Mouse (Mus musculus) ES-E14 (cell line): ENCODE data around the gene Anapc15-ps. TPM values are rescaled to one million over a fixed set of nuclear protein-coding genes. Genes with fewer than 3 reads are reported as not detected.
A peak's percentile ranks its signal among the peaks of the same experiment; 100 is the strongest.

Source experiments
- DNase-seq: peaks from one replicate; pipeline ENCODE4 v3.0.0-alpha.2; 2013; ENCODE audit warnings: low read depth, low spot score
- H3K27ac ChIP-seq: 2 replicates; pipeline ENCODE4 v1.5.1; 2012; ENCODE audit warnings: low read depth, mild to moderate bottlenecking, low read length, moderate library complexity, mixed read lengths; ENCODE audit not compliant: poor library complexity, insufficient read depth, severe bottlenecking
- H3K36me3 ChIP-seq: 2 replicates; pipeline ENCODE4 v1.6.1; 2012; ENCODE audit warnings: mild to moderate bottlenecking, low read length, moderate library complexity, mixed read lengths; ENCODE audit not compliant: control insufficient read depth, poor library complexity, insufficient read depth, severe bottlenecking
- H3K4me1 ChIP-seq, 2 experiments: fragments of 150-350 bp in 1 of 2; sonication (generic) in 1 of 2; 2 replicates each; pipeline ENCODE4 v1.6.1; 2012; ENCODE audit warnings: low read length in 2 of 2, mild to moderate bottlenecking in 1 of 2, mixed read lengths in 1 of 2; ENCODE audit not compliant: control insufficient read depth in 2 of 2, insufficient read depth in 2 of 2, poor library complexity in 1 of 2
- H3K4me3 ChIP-seq, 2 experiments: fragments of 150-350 bp in 1 of 2; sonication (generic) in 1 of 2; 2 replicates each; pipeline ENCODE4 v1.5.1; 2012; ENCODE audit warnings: low read length in 2 of 2, low read depth in 1 of 2, mild to moderate bottlenecking in 1 of 2, mixed read lengths in 1 of 2; ENCODE audit not compliant: insufficient read depth in 1 of 2, poor library complexity in 1 of 2, severe bottlenecking in 1 of 2
- H3K9ac ChIP-seq: 2 replicates; pipeline ENCODE4 v1.6.1; 2012; ENCODE audit warnings: low read depth, mild to moderate bottlenecking, low read length, mixed read lengths; ENCODE audit not compliant: poor library complexity, insufficient read depth, severe bottlenecking
- H3K9me3 ChIP-seq: fragments of 150-350 bp; sonication (generic); 2 replicates; pipeline ENCODE4 v1.6.1; 2012; ENCODE audit warnings: low read depth, mild to moderate bottlenecking, low read length; ENCODE audit not compliant: control insufficient read depth, insufficient read depth
- CHD2 ChIP-seq: IDR thresholded peaks from 2 replicates; pipeline ENCODE4 v1.6.1; 2014; ENCODE audit warnings: mild to moderate bottlenecking, low read depth, low read length, inconsistent platforms
- HCFC1 ChIP-seq: IDR thresholded peaks from 2 replicates; pipeline ENCODE4 v1.6.1; 2012; ENCODE audit warnings: low read length, inconsistent platforms, borderline replicate concordance; ENCODE audit not compliant: insufficient read depth
- MAFK ChIP-seq: IDR thresholded peaks from 2 replicates; pipeline ENCODE4 v1.6.1; 2014; ENCODE audit warnings: mild to moderate bottlenecking, low read depth, low read length, inconsistent platforms; ENCODE audit not compliant: insufficient read depth
- ZC3H11A ChIP-seq: IDR thresholded peaks from 2 replicates; pipeline ENCODE4 v1.6.1; 2012; ENCODE audit warnings: low read depth, mild to moderate bottlenecking, inconsistent platforms, low read length, borderline replicate concordance
- ZNF384 ChIP-seq: IDR thresholded peaks from 2 replicates; pipeline ENCODE4 v1.6.1; 2012; ENCODE audit warnings: low read depth, low read length, inconsistent platforms
- in situ Hi-C, 2 experiments: fragments of 600-800 bp; cut with MboI; formaldehyde crosslinking; loops; one replicate each; pipeline ENCODE4 v1.15.1; 2025; ENCODE audit warnings: low sequenced_read_pairs in 2 of 2, inconsistent platforms in 1 of 2; ENCODE audit not compliant: unreplicated experiment in 2 of 2
- total RNA-seq: library from RNA; depleted of rRNA; stranded (reverse); fragments of 300-350 nt; gene quantifications from 2 replicates; pipeline ENCODE4 v1.2.3, GENCODE M21; 2012; rRNA removed

Gene Anapc15-ps
- total RNA-seq = not detected in 2 replicates

DNA sequence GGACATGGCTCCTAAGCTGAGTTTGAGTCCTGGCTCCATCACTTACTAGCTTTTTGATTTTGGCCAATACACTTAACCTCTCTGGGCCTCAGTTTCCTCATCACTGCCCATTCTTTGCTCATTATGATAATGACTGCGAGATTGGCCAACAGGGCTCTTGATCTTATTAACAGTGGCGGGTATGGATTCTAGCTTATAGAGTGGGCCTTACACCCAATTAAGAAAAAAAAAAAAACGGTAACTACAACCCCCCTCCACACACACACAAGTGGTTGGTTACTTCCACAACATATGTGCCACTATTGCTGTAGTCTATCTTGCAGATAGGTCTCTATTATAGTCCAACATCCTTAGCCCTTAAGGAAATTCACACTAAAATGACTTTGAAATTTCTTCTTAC, at the start of gene Anapc15-ps:
Gene Anapc15-ps (minus strand): TSS at position 101 of the 400 bp plus-strand sequence.
- Histone ChIP-seq H3K36me3 (no peaks in the 10 kb centered on the region), H3K9ac (no peak within 1 kb of the TSS), H3K27ac (no peak within 1 kb of the TSS), H3K4me3 (no peak within 1 kb of the TSS), H3K9me3 (no peaks in the 10 kb centered on the region), H3K4me1 (peaks cover 0 to 3% of the 10 kb centered on the region in 2 experiments; a peak in 1 of 4 replicates)
- DNase-seq = no peak
- in situ Hi-C loops = no loop called here
- TF ChIP-seq HCFC1 = no peak
- no peak for TF ChIP-seq CHD2
- TF ChIP-seq ZNF384 = no peak
- TF ChIP-seq MAFK = no peak
- no peak for TF ChIP-seq ZC3H11A

GRCm38 (mm10) chr10:95722203-95722611, 49.0 kb upstream of the Anapc15-ps start:
- no peak overlapping the region for H3K4me3 ChIP-seq
- H3K27ac ChIP-seq = no peak overlapping the region
- H3K4me1 ChIP-seq = peaks cover 5 to 12% of the 10 kb centered on the region in 2 experiments
- H3K36me3 ChIP-seq = no peaks in the 10 kb centered on the region
- no peak for DNase-seq
- TF ChIP-seq ZNF384 = no peak
- no peak for TF ChIP-seq ZC3H11A
- no peak for TF ChIP-seq CHD2
- TF ChIP-seq HCFC1 = no peak
- TF ChIP-seq MAFK = no peak
- no peak overlapping the region for H3K9ac ChIP-seq
- in situ Hi-C loops = no loop called here
- H3K9me3 ChIP-seq = no peaks in the 10 kb centered on the region

- no peaks in the 10 kb centered on the region for H3K9me3 ChIP-seq
- peak; percentile 26 for DNase-seq
- no peak overlapping the region for H3K9ac ChIP-seq
- H3K27ac ChIP-seq = peak overlapping the region; percentile 51
- in situ Hi-C loops = no loop called here
- no peaks in the 10 kb centered on the region for H3K36me3 ChIP-seq
- no peak for TF ChIP-seq ZC3H11A
- no peak for TF ChIP-seq CHD2
- TF ChIP-seq MAFK = no peak
- TF ChIP-seq HCFC1 = no peak
- peak overlapping the region in 1 of 2 experiments; percentile 8; a peak in 1 of 4 replicates for H3K4me3 ChIP-seq
- peaks cover 5 to 12% of the 10 kb centered on the region in 2 experiments for H3K4me1 ChIP-seq
These were observed 47.0 kb upstream of the Anapc15-ps start for GRCm38 (mm10) chr10:95720181-95720798.

GRCm38 (mm10) chr10:95719472-95719871, 46.2 kb upstream of the Anapc15-ps start:
- peaks cover 5 to 12% of the 10 kb centered on the region in 2 experiments for H3K4me1 ChIP-seq
- TF ChIP-seq CHD2 (peak; percentile 64; the same call in 1 of the 2 replicates), MAFK (0 out of 2 replicates have a peak, but pooled peaks have one; percentile 24), ZC3H11A (no peak)
- no peaks in the 10 kb centered on the region for H3K9me3 ChIP-seq
- H3K36me3 ChIP-seq = no peaks in the 10 kb centered on the region
- in situ Hi-C loops = no loop called here
- peak overlapping the region; percentile 92 for H3K27ac ChIP-seq
- peak; percentile 56 for DNase-seq
- no peak overlapping the region for H3K9ac ChIP-seq
- H3K4me3 ChIP-seq = 0 out of 4 replicates have a peak overlapping the region, but pooled peaks of 1 of the 2 experiments have one; percentile 8
